Mouse (Mus musculus) thymus, postnatal 25 days (tissue): ENCODE data around the gene Igfbp7.
"Not testable (repeated sequence)": the region's sequence is repeated elsewhere in the genome, so short reads cannot be mapped to it uniquely, and the experiment has no call there.

Experiments
- DNase-seq: peaks from one replicate; pipeline ENCODE4 v3.0.0; 2022

Igfbp7 gene

GRCm38 (mm10) chr5:77407341-77408298, at the start of gene Igfbp7:
Gene Igfbp7 (minus strand): TSS chr5:77408041.
- DNase-seq = peak; percentile 49

DNA sequence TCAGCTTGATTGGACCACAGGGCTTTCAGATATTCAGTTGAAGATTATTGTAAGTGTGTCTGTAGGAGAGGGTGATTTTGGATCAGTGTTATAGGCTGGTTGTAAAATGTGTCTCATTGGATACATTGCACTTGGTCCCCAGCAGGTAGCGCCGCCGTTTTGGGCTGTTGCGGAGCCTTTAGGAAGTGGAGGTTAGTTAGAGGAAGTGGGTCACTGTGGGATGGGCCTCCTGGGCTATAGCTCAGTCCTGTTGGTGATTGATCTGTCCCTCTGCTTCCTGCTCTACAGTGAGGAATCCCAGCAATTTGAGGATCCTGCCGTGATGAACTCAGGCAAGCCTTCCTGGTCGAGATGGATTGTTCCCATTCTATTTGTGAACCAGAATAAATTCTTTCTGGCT, 44.3 kb upstream of the Igfbp7 start:
- DNase-seq = no peak

- DNase-seq = no peak
Observed at GRCm38 (mm10) chr5:77449531-77449930, 41.7 kb upstream of the Igfbp7 start.

- no peak for DNase-seq
Observed at GRCm38 (mm10) chr5:77445431-77445830, 37.6 kb upstream of the Igfbp7 start.

DNA sequence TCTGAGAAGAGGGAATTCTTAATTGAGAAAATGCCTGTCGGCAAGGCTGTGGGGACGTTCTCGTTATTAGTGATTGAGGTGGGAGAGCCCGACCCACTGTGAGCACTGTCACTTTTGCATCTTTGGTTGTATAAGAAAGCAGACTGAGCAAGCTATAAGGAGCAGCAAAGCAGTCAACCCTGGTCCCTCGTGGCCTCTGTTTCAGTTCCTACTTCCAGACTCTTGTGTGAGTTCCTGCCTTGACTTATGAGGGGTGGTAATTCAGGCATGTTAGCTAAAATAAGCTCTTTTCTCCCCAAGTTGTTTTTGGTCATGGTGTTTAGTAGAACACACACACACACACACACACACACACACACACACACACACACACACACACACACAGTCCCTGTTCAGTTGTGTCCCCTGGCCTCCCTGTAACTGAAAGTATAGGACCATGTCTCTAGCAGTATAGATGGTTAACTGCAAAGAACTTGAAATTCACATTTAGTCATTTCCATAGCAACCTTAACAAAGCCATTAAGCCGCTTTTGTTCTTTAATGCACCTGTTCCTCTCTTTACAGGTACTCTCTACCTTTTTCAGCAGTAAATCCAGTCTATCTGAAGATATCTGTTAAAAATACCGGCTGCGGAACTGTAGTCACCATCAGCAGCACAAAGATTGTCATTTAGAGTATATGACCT, 36.2 kb upstream of the Igfbp7 start:
- no peak for DNase-seq

GRCm38 (mm10) chr5:77442856-77443623, 35.2 kb upstream of the Igfbp7 start:
- DNase-seq = peak; percentile 14

GRCm38 (mm10) chr5:77436308-77436707, 28.5 kb upstream of the Igfbp7 start:
- DNase-seq = no peak

DNA sequence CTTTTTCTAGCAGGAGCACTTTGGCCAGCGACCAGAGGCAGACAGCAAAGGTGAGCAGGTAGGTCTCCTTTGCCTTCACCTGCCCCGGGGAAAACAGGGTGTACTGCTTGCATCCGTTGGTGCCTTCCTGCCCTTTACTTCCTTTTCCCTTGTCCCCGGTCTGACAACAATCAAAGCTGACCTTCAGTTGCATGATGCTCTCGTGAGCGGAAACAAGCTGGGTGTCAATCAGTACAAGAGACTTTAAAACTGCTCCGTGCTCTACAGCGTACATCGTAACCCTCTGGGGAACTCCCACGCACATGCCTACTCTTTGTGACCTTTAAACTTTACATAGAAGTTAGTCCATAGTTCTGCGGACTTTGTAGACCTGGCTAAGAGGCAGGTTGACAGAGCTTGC, 26.2 kb upstream of the Igfbp7 start:
- no peak for DNase-seq

- DNase-seq = no peak
Observed at GRCm38 (mm10) chr5:77433561-77433960, 25.7 kb upstream of the Igfbp7 start.

DNA sequence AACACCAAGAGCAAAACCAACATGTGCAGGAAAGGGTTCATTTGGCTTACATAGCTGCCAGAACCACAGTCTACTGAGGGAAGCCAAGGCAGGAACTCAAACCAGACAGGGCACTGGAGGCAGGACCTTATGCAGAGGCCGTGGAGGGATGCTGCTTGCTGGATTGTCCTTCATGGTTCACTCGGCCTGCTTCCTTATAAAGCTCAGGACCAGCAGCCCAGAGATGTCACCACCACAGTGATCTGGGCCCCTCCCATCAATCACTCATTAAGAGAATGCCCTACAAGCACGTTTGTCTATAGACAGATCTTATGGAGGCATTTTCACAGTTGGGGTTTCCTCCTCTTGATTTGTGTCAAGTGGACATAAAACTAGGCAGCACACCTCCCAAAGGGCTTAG, 25.3 kb upstream of the Igfbp7 start:
- DNase-seq = no peak

GRCm38 (mm10) chr5:77432446-77432845, 24.6 kb upstream of the Igfbp7 start:
- no peak for DNase-seq

- DNase-seq = no peak
Observed at GRCm38 (mm10) chr5:77431068-77431467, 23.2 kb upstream of the Igfbp7 start.

DNA sequence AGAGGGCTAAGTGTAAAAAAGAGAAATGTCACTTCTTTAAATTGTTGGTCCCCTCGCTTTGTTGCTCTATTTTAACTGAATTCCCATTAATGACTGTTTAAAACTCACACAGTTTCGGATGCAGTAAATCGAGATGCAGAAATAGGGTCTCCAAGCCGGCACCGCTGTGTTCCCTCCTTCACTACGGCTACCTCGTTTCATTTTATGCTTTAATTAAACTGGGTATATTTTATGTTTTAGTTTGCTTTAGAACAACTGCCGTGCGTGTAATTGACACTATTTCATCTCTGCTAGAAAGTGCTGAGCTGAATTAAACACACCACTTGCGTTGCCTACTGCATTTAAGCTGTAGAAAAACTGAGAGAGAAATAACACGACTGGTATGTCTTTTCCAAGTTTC, 22.6 kb upstream of the Igfbp7 start:
- no peak for DNase-seq

DNA sequence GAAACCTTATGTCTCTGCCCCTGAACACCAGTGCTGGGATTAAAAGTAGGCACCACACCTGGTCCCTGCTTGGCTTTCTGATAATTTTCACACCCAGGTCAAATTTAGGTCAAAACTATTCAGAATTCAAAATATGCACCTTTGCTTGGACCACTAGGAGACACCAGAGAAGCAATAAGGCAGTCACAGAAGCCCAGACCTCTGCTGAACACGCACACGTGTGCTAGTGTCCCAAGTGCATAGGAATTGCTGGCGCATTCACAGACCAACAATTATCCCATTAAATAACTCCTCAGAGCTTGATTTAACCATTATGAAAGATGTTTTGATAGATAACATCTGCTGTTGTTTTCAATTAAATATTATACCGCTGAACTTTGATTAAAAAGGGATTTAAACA, 22.2 kb upstream of the Igfbp7 start:
- DNase-seq = no peak

- DNase-seq = no peak
Observed at GRCm38 (mm10) chr5:77428526-77428925, 20.7 kb upstream of the Igfbp7 start.

DNA sequence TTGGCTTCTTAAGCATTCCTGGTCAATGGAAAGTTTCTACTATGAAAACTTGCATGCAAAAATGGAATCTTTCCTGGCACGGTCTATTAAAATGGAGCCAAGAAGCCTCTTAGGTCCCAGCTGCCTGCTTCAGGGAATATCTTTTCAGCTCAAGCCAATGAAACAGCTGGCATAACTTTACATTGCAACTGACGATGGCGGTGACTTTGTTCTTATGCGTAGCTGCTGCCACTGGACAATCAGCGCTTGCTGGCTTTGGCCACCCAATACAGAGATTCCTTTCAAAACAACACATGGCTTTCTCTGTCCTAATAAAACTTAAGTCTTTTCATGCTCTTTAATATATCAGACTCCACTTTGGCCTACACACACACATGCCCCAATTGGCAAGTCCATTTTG, 20.1 kb upstream of the Igfbp7 start:
- no peak for DNase-seq

DNA sequence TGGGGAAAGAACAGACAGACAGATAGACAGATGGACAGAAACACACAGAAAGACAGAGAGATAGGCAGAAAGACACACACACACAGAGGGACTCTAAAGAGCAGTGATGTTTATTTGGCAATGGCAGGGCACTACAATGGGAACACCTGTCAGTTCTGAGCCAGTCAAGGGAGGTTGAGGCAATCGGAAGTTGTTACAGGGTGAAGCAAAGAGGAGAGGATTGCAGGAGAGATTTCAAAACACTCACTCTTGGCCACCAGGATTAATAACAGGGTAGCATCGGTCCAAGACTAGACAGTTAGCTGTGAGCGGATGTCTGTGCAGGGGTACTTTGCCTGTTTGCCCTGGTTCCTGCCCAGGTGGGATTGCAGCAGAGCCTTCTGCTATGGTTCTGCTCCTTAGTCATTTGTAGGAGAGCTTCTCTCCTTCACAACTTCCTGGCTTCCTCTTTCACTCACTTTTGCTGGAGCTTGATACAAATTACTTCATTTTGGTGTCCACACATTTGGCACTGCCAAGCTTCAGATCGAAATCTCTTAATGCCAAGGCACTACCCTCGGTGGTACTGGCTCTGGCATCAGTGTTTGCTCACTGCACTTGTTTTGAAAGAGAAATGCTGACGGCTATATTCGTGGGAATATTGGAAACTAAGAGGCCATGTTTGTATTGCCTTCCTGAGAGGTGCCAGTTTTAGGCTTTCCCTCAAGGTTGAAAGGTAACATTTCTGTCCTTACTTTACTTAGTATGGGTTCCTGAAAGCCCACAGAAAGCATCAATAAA, 18.1 kb upstream of the Igfbp7 start:
- no peak for DNase-seq

DNA sequence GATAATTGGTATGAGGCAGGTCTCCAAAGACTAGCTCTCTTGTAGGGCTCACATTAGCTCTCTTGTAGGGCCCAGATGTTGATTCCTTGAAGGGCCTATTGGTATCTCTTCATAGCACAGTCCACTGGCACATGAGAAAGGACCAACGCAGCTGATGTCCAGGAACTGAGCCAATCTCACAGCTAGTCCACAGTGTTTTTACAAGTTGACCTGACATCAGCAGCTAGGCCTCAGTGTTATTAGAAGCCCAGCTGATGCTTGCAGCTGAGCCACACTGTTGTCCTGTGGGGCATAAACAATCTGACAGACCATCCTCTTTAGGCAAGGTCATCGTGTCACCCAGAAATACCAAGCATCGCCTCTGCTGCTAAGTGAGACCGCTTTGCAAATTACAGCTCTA, 11.7 kb upstream of the Igfbp7 start:
- DNase-seq = not testable (repeated sequence)

- DNase-seq = no peak
Observed at GRCm38 (mm10) chr5:77416058-77416457, 8.2 kb upstream of the Igfbp7 start.

- DNase-seq = no peak
Observed at GRCm38 (mm10) chr5:77408530-77408929, 689 bp upstream of the Igfbp7 start.

DNA sequence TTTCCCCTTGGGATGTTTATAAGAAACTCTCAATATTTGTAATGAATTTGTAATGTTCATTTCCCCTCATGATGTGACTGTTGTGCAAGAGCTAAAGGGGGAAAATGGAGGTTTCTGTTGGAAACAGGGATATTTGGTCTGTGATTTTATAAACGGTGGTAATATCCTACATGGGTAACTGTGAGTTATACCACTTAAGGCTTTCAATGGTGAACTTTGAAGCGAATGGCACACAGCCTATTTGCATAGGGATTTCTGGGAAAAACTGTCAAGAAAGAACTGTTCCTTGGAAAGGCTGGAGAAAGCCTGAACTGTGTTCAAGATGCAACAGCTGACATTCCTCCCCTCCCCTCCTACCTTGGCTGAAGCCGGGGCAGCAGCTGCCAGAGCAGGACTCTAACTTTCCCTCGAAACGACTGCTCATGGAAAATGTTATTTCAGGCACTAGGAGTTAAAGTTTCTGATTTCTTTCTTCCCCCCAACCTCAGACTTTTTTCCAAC, 1.4 kb downstream of the Igfbp7 start:
- no peak for DNase-seq

DNA sequence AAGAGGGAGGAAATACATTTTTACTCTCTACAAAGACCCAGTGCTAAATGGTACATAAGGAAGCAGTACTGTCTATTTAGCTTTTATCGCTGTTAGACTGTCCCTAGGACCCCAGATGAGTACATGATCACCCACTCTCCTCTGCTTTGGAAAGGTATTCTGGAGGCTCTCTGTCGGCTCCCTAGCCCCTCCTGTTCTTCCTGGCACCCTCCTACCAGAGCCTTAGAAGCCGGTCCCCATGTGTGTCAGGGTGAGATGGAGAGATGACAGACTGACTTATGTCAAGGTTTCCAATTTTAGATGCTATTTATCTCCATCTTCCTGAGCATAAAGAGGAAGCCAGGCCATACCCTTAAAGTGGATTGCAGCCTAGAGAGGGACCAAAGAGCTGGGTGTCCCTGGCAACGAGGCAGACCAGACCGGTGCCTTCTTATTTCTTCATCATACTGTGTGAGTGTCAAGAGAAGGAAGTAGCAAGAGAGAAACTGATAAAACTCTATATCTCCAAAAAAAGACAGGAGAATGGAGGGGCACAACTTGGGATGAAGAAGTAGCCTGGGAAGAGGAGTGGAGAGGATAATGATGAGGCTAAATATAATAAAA, 2.3 kb downstream of the Igfbp7 start:
- no peak for DNase-seq
